Mouse (Mus musculus): Measurements from ENCODE around the gene Batf.

DNA sequence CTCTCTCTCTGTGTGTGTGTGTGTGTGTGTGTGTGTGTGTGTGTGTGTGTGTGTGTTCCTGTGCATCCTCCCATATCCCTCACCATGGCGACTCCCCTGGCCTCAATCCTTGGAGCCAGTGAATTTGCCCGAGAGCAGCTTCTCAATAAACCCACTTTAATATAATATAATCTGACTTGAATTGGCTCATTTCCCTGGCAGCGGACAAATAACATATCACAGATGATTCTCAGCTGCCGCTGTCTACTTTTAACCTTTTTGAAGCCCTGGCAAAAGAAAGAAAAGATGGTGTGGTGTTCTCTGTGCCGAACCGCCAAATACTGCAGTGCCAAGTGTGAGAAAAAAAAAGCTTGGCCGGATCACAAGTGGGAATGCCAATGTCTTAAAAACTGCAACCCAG is 41.7 kb downstream of the Batf start:
- no peak for TF ChIP-seq CTCF (IDR thresholded peaks at IDR 0.05; ENCODE audit: control insufficient read depth, insufficient read depth, insufficient replicate concordance, low read depth, low read length)
- no peak for TF ChIP-seq POLR2A (IDR thresholded peaks at IDR 0.05; ENCODE audit: control insufficient read depth, low read depth, low read length)
